Mouse (Mus musculus) layer of hippocampus, adult 9-10 months (tissue): ENCODE measurements at regions not wholly inside any gene's neighbourhood (a gene's known extent, or its start where the extent isn't known, plus 50 kb on each side); places are given as distances from the start of the nearest gene placed in this dataset.

Source experiments
- DNase-seq: peaks from one replicate; pipeline ENCODE4 v3.0.0; 2022; ENCODE audit warnings: low spot score

- DNase-seq = no peak
These were observed 80.0 kb upstream of the Nrip1 start for GRCm38 (mm10) chr16:76453457-76454200.

GRCm38 (mm10) chr16:76448773-76449172 lies 75.1 kb upstream of the Nrip1 start:
- DNase-seq = no peak

GRCm38 (mm10) chr16:76447033-76447432 lies 73.4 kb upstream of the Nrip1 start:
- DNase-seq = no peak

- no peak for DNase-seq
These were observed 71.0 kb upstream of the Nrip1 start for GRCm38 (mm10) chr16:76444668-76445067.

GRCm38 (mm10) chr16:76442635-76443034 lies 69.0 kb upstream of the Nrip1 start:
- no peak for DNase-seq

GRCm38 (mm10) chr16:76441803-76442448 lies 68.3 kb upstream of the Nrip1 start:
- no peak for DNase-seq

- DNase-seq = no peak
These were observed 64.7 kb upstream of the Nrip1 start for GRCm38 (mm10) chr16:76438093-76438883.

- no peak for DNase-seq
These were observed 62.7 kb upstream of the Nrip1 start for GRCm38 (mm10) chr16:76436290-76436689.

GRCm38 (mm10) chr16:76433076-76433825 lies 59.6 kb upstream of the Nrip1 start:
- no peak for DNase-seq

- no peak for DNase-seq
These were observed 58.7 kb upstream of the Nrip1 start for GRCm38 (mm10) chr16:76432304-76432703.

- no peak for DNase-seq
These were observed 55.5 kb upstream of the Nrip1 start for GRCm38 (mm10) chr16:76429156-76429555.

- DNase-seq = no peak
These were observed 50.3 kb upstream of the Nrip1 start for GRCm38 (mm10) chr16:76423964-76424363.
